In the genomic region with DNA sequence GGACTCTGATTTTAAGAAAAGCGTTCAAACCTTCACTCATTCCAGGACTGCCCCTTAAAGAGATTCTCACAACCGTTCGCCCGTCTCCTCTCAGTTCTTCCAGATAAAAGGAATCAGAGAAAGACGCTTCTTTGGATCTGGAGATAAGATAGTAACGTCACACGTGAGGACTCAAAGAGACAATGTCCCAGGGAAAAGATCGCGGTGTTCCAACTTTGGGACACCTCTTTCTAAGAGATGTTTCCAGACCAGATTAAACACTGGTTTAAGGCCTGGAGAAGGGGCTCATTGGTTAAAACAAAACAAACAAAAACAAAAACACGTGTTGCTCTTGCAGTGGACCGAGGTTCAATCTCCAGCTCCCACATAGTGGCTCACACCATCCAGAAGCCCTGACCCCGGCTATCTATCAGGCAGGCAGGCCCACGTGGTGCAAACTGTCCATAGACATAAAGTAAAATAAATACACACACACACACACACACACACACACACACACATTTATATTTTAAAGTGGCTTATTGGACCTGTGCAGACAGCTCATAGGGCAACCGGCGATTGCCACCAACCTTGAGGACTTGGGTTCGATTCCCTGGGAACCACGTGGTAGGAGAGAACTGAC, we compare ENCODE assay signal across 10 mouse cellular contexts. TPM values are rescaled to one million over a fixed set of nuclear protein-coding genes. Genes with fewer than 3 reads are reported as not detected.
DNase-seq lines count a peak whose midpoint lies in the region; ATAC-seq and TF ChIP-seq lines count a peak whose summit lies in the region.
"Had no signal": no experiment of that assay in that cellular context is flagged by ENCODE, and none has a peak within 500 bp of the region (broad histone marks: within the 10 kb centered on the region; RNA-seq: fewer than 3 reads in every experiment).

No protein-coding gene starts in this region.

- no peak for ATAC-seq in heart, postnatal 0 days (ENCODE audit: insufficient read depth, low read depth)
- ATAC-seq in embryonic facial prominence, embryonic 15.5 days (ENCODE audit: insufficient number of reproducible peaks, low FRiP score, low TSS enrichment, low read depth) = no peak
- ATAC-seq in neural tube, embryonic 11.5 days (ENCODE audit: insufficient read depth, low FRiP score, low TSS enrichment) = no peak

- peak overlapping the region; percentile 43 for H3K9ac ChIP-seq in heart, postnatal 0 days (replicated peaks; ENCODE audit: low read depth, low read length)
- H3K9ac ChIP-seq in embryonic facial prominence, embryonic 15.5 days = no peak overlapping the region
- 0 out of 2 replicates have a peak overlapping the region, but pooled peaks have one; percentile 36 for H3K9ac ChIP-seq in neural tube, embryonic 11.5 days (ENCODE audit: low read length)

- DNase-seq in heart, postnatal 0 days (ENCODE audit: low spot score) = no peak
- no peak for DNase-seq in heart, postnatal 10 days
- peak; percentile 55 for DNase-seq in limb, embryonic 10.5 days (ENCODE audit: low spot score)
- DNase-seq in neural tube, embryonic 11.5 days (ENCODE audit: low spot score) = no peak
- no peak for DNase-seq in MN1 (ENCODE audit: low spot score)
- DNase-seq in adrenal gland, postnatal 10 days = no peak
- no peak for DNase-seq in spleen, postnatal 14 days (ENCODE audit: low spot score in 2 of 2)
- DNase-seq: lung, postnatal 4 days had no signal

- no peaks in the 10 kb centered on the region for H3K27me3 ChIP-seq in heart, postnatal 0 days (ENCODE audit: control insufficient read depth, insufficient read depth, low read length)
- H3K27me3 ChIP-seq in embryonic facial prominence, embryonic 15.5 days = no peaks in the 10 kb centered on the region
- H3K27me3 ChIP-seq in limb, embryonic 10.5 days (ENCODE audit: low read depth, poor library complexity, severe bottlenecking) = no peaks in the 10 kb centered on the region
- H3K27me3 ChIP-seq in neural tube, embryonic 11.5 days (ENCODE audit: control insufficient read depth, insufficient read depth, low read length) = no peaks in the 10 kb centered on the region

- H3K36me3 ChIP-seq in heart, postnatal 0 days (replicated peaks; ENCODE audit: control insufficient read depth, insufficient read depth, low read length) = no peaks in the 10 kb centered on the region
- no peaks in the 10 kb centered on the region for H3K36me3 ChIP-seq in embryonic facial prominence, embryonic 15.5 days
- no peaks in the 10 kb centered on the region for H3K36me3 ChIP-seq in limb, embryonic 10.5 days
- no peaks in the 10 kb centered on the region for H3K36me3 ChIP-seq in neural tube, embryonic 11.5 days (ENCODE audit: control insufficient read depth, insufficient read depth, low read length)
- H3K36me3 ChIP-seq: G1E had no signal

- peak overlapping the region; percentile 65 for H3K4me2 ChIP-seq in heart, postnatal 0 days (ENCODE audit: low read depth, low read length)
- H3K4me2 ChIP-seq in embryonic facial prominence, embryonic 15.5 days (replicated peaks) = peak overlapping the region; percentile 59
- peak overlapping the region; percentile 47 for H3K4me2 ChIP-seq in neural tube, embryonic 11.5 days (ENCODE audit: low read depth)

- peaks cover 41% of the 10 kb centered on the region for H3K4me1 ChIP-seq in heart, postnatal 0 days (ENCODE audit: control insufficient read depth, insufficient read depth)
- H3K4me1 ChIP-seq in embryonic facial prominence, embryonic 15.5 days = peaks cover 39% of the 10 kb centered on the region
- peaks cover 90% of the 10 kb centered on the region for H3K4me1 ChIP-seq in limb, embryonic 10.5 days
- peaks cover 26% of the 10 kb centered on the region for H3K4me1 ChIP-seq in neural tube, embryonic 11.5 days (ENCODE audit: control insufficient read depth, insufficient read depth, low read length)

- intact Hi-C loops in heart, postnatal 10 days (cut with DNase I) = no loop called here

- TF ChIP-seq CTCF in heart, postnatal 0 days (IDR thresholded peaks at IDR 0.05; ENCODE audit: low read depth) = no peak

- peak overlapping the region; percentile 87 for H3K27ac ChIP-seq in heart, postnatal 0 days (ENCODE audit: low read depth)
- H3K27ac ChIP-seq in embryonic facial prominence, embryonic 15.5 days (replicated peaks) = peak overlapping the region; percentile 81
- peak overlapping the region; percentile 91 for H3K27ac ChIP-seq in limb, embryonic 10.5 days
- peak overlapping the region; percentile 79 for H3K27ac ChIP-seq in neural tube, embryonic 11.5 days (ENCODE audit: low read depth, low read length)

- H3K4me3 ChIP-seq in heart, postnatal 0 days (ENCODE audit: low read depth, low read length) = peak overlapping the region; percentile 25
- peak overlapping the region; percentile 34 for H3K4me3 ChIP-seq in embryonic facial prominence, embryonic 15.5 days (replicated peaks)
- H3K4me3 ChIP-seq in limb, embryonic 10.5 days = peak overlapping the region; percentile 49
- H3K4me3 ChIP-seq in neural tube, embryonic 11.5 days (ENCODE audit: low read depth, low read length) = peak overlapping the region; percentile 15

- no peak for TF ChIP-seq EP300 in heart, postnatal 0 days (IDR thresholded peaks at IDR 0.05; ENCODE audit: low read depth)

- 21% methylated on average over 17 of the region's 17 CpGs for WGBS in heart, postnatal 0 days
- 14% methylated on average over 17 of the region's 17 CpGs for WGBS in embryonic facial prominence, embryonic 15.5 days
- WGBS in limb, embryonic 10.5 days = 3% methylated on average over 17 of the region's 17 CpGs
- WGBS in neural tube, embryonic 11.5 days = 6% methylated on average over 17 of the region's 17 CpGs

- no peaks in the 10 kb centered on the region for H3K9me3 ChIP-seq in heart, postnatal 0 days (replicated peaks; ENCODE audit: control insufficient read depth, low read length)
- no peaks in the 10 kb centered on the region for H3K9me3 ChIP-seq in embryonic facial prominence, embryonic 15.5 days (replicated peaks)
- no peaks in the 10 kb centered on the region for H3K9me3 ChIP-seq in limb, embryonic 10.5 days (replicated peaks)
- H3K9me3 ChIP-seq in neural tube, embryonic 11.5 days (ENCODE audit: control insufficient read depth, low read length) = no peaks in the 10 kb centered on the region
- H3K9me3 ChIP-seq: G1E had no signal

RNA-seq across cellular contexts. Expression of a gene that starts 25.9 kb away (rescaled TPM):
- 58.4 and 81.0 TPM in 2 replicates for total RNA-seq in heart, postnatal 0 days (2014; rRNA removed; ENCODE audit: low replicate concordance)
- polyA plus RNA-seq in heart, postnatal 0 days (2015; fragmentation: Nextera tagmentation; extraction: Ambion mirVana) = 28.6 and 29.2 TPM in 2 replicates
- 10 to 100 TPM; 40.6 to 51.5 TPM for total RNA-seq in heart, postnatal 10 days (2021)
- polyA plus RNA-seq in embryonic facial prominence, embryonic 15.5 days (2015; fragmentation: Nextera tagmentation; extraction: Ambion mirVana) = 17.8 and 20.0 TPM in 2 replicates
- 27.4 and 31.0 TPM in 2 replicates for polyA plus RNA-seq in limb, embryonic 10.5 days (2016; fragmentation: Nextera tagmentation; extraction: Ambion mirVana)
- 23.1 and 24.3 TPM in 2 replicates for polyA plus RNA-seq in neural tube, embryonic 11.5 days (2014; fragmentation: Nextera tagmentation; extraction: Ambion mirVana)
- total RNA-seq in adrenal gland, postnatal 10 days (2021) = 100 to 1,000 TPM in 1 of 2 experiments, 10 to 100 TPM in 1; 73.4 to 104 TPM
